Mouse (Mus musculus) lung, embryonic 16.5 days (tissue): ENCODE data around the gene Phtf1. TPM values are rescaled to one million over a fixed set of nuclear protein-coding genes. Genes with fewer than 3 reads are reported as not detected.

Experiments used
- ATAC-seq: fragments of 200-750 bp; cut with Nextera tagmentation; 2 replicates; pipeline ENCODE4 v1.8.0; 2017; ENCODE audit warnings: low read depth, mild to moderate bottlenecking, moderate library complexity
- H3K27ac ChIP-seq: fragments of 300-500 bp; sonication (generic); 2 replicates; pipeline ENCODE4 v1.5.1; 2014; ENCODE audit warnings: mild to moderate bottlenecking, control low read depth, low read length
- H3K27me3 ChIP-seq: fragments of 300-500 bp; sonication (generic); 2 replicates; pipeline ENCODE4 v1.6.1; 2014; ENCODE audit warnings: low read depth, low read length, mixed read lengths; ENCODE audit not compliant: control insufficient read depth, insufficient read depth
- H3K36me3 ChIP-seq: fragments of 300-500 bp; sonication (generic); 2 replicates; pipeline ENCODE4 v1.6.1; 2014; ENCODE audit warnings: low read length; ENCODE audit not compliant: control insufficient read depth, insufficient read depth
- H3K4me1 ChIP-seq: fragments of 300-500 bp; sonication (generic); replicated peaks from 2 replicates; pipeline ENCODE4 v1.6.1; 2014; ENCODE audit warnings: low read length, mixed read lengths; ENCODE audit not compliant: control insufficient read depth, insufficient read depth
- H3K4me2 ChIP-seq: fragments of 300-500 bp; sonication (generic); 2 replicates; pipeline ENCODE4 v1.6.1; 2014; ENCODE audit warnings: low read depth, low read length, control low read depth
- H3K4me3 ChIP-seq: fragments of 300-500 bp; sonication (generic); 2 replicates; pipeline ENCODE4 v1.5.1; 2014; ENCODE audit warnings: mild to moderate bottlenecking, low read length, control low read depth
- H3K9ac ChIP-seq: fragments of 300-500 bp; sonication (generic); 2 replicates; pipeline ENCODE4 v1.6.1; 2014; ENCODE audit warnings: low read length, control low read depth
- H3K9me3 ChIP-seq: fragments of 300-500 bp; sonication (generic); 2 replicates; pipeline ENCODE4 v1.6.1; 2016; ENCODE audit warnings: low read length; ENCODE audit not compliant: control insufficient read depth
- WGBS: fragments of 180-500 bp; shearing (Covaris S2); extraction: QIAGEN DNeasy Blood & Tissue Kit; methylation state at CpG from one replicate; pipeline ENCODE4 v1.1.7; 2014; 5-methylcytosine and 5-hydroxymethylcytosine counted together
- polyA plus RNA-seq: library from polyadenylated mRNA; unstranded; fragments of >200 nt; fragmentation: Nextera tagmentation; extraction: Ambion mirVana; gene quantifications from 2 replicates; pipeline ENCODE4 v1.2.1, GENCODE M21; 2015

The Phtf1 gene
- 23.1 and 24.3 TPM in 2 replicates for polyA plus RNA-seq

GRCm38 (mm10) chr3:103967861-103968691 lies at the start of gene Phtf1:
Gene Phtf1 (plus strand): TSS chr3:103968110.
- Histone ChIP-seq H3K9me3 (no peaks in the 10 kb centered on the region), H3K27ac (peak within 1 kb of the TSS; percentile 97), H3K36me3 (peaks cover 3% of the 10 kb centered on the region), H3K4me3 (peak within 1 kb of the TSS; percentile 99), H3K9ac (peak within 1 kb of the TSS; percentile 93), H3K4me1 (peaks cover 10% of the 10 kb centered on the region), H3K27me3 (no peaks in the 10 kb centered on the region), H3K4me2 (peak within 1 kb of the TSS; percentile 70)
- ATAC-seq: peak; percentile 98
- under 1% methylated on average over 59 of the region's 70 CpGs for WGBS

- H3K4me1 ChIP-seq: peaks cover 19% of the 10 kb centered on the region
- no peak overlapping the region for H3K27ac ChIP-seq
- no peaks in the 10 kb centered on the region; the same call in 1 of the 2 replicates for H3K36me3 ChIP-seq
- no peak overlapping the region for H3K9ac ChIP-seq
- H3K27me3 ChIP-seq: no peaks in the 10 kb centered on the region
- 98% methylated on average over 1 of the region's 1 CpGs for WGBS
- no peaks in the 10 kb centered on the region for H3K9me3 ChIP-seq
- H3K4me3 ChIP-seq: no peak overlapping the region
- no peak for ATAC-seq
- no peak overlapping the region for H3K4me2 ChIP-seq
Measured at GRCm38 (mm10) chr3:103920094-103920493, 47.8 kb upstream of the Phtf1 start.

- Histone ChIP-seq H3K4me3 (no peak overlapping the region), H3K27ac (no peak overlapping the region)
- ATAC-seq: no peak
Measured at GRCm38 (mm10) chr3:103925302-103925701, 42.6 kb upstream of the Phtf1 start.

GRCm38 (mm10) chr3:103927511-103927910 lies 40.4 kb upstream of the Phtf1 start:
- Histone ChIP-seq H3K4me2 (no peak overlapping the region), H3K27me3 (no peaks in the 10 kb centered on the region), H3K27ac (no peak overlapping the region)

More at GRCm38 (mm10) chr3:103925302-103925701, 42.6 kb upstream of the Phtf1 start:
- H3K9me3 ChIP-seq: no peaks in the 10 kb centered on the region
- H3K36me3 ChIP-seq: no peaks in the 10 kb centered on the region; the same call in 1 of the 2 replicates
- peaks cover 7% of the 10 kb centered on the region for H3K4me1 ChIP-seq
- no peaks in the 10 kb centered on the region for H3K27me3 ChIP-seq
- H3K9ac ChIP-seq: no peak overlapping the region
- H3K4me2 ChIP-seq: no peak overlapping the region
- WGBS: 47% methylated on average over 3 of the region's 3 CpGs

GRCm38 (mm10) chr3:103944794-103945562 lies 22.9 kb upstream of the Phtf1 start:
- no peak overlapping the region for H3K27ac ChIP-seq
- H3K4me3 ChIP-seq: no peak overlapping the region
- H3K36me3 ChIP-seq: no peaks in the 10 kb centered on the region
- no peak overlapping the region for H3K4me2 ChIP-seq
- peak; percentile 87 for ATAC-seq
- H3K9me3 ChIP-seq: no peaks in the 10 kb centered on the region
- WGBS: 61% methylated on average over 1 of the region's 1 CpGs
- H3K27me3 ChIP-seq: no peaks in the 10 kb centered on the region
- no peak overlapping the region for H3K9ac ChIP-seq
- no peaks in the 10 kb centered on the region for H3K4me1 ChIP-seq

More at GRCm38 (mm10) chr3:103927511-103927910, 40.4 kb upstream of the Phtf1 start:
- Histone ChIP-seq H3K36me3 (peaks cover 4% of the 10 kb centered on the region; the same call in 1 of the 2 replicates), H3K4me3 (no peak overlapping the region), H3K9ac (no peak overlapping the region), H3K4me1 (peaks cover 7% of the 10 kb centered on the region), H3K9me3 (no peaks in the 10 kb centered on the region)
- no peak for ATAC-seq
- WGBS: 56% methylated on average over 6 of the region's 6 CpGs

- H3K4me2 ChIP-seq: no peak overlapping the region
- no peaks in the 10 kb centered on the region for H3K36me3 ChIP-seq
- no peaks in the 10 kb centered on the region for H3K9me3 ChIP-seq
- H3K9ac ChIP-seq: no peak overlapping the region
- 77% methylated on average over 7 of the region's 7 CpGs for WGBS
- H3K4me1 ChIP-seq: no peaks in the 10 kb centered on the region
- H3K27ac ChIP-seq: no peak overlapping the region
- no peaks in the 10 kb centered on the region for H3K27me3 ChIP-seq
- no peak overlapping the region for H3K4me3 ChIP-seq
- ATAC-seq: no peak
Measured at GRCm38 (mm10) chr3:103948666-103949065, 19.2 kb upstream of the Phtf1 start.

GRCm38 (mm10) chr3:103960622-103961021 lies 7.3 kb upstream of the Phtf1 start:
- H3K9me3 ChIP-seq: no peaks in the 10 kb centered on the region
- H3K9ac ChIP-seq: no peak overlapping the region
- H3K36me3 ChIP-seq: peaks cover 4% of the 10 kb centered on the region; the same call in 1 of the 2 replicates
- H3K4me3 ChIP-seq: no peak overlapping the region
- 87% methylated on average over 3 of the region's 3 CpGs for WGBS
- H3K4me2 ChIP-seq: no peak overlapping the region
- no peaks in the 10 kb centered on the region for H3K27me3 ChIP-seq
- H3K27ac ChIP-seq: no peak overlapping the region
- ATAC-seq: no peak
- no peaks in the 10 kb centered on the region for H3K4me1 ChIP-seq

- H3K9ac ChIP-seq: peak overlapping the region; percentile 93
- no peak for ATAC-seq
- H3K27ac ChIP-seq: peak overlapping the region; percentile 12; the same call in 1 of the 2 replicates
- peaks cover 5% of the 10 kb centered on the region for H3K36me3 ChIP-seq
- H3K9me3 ChIP-seq: no peaks in the 10 kb centered on the region
- H3K4me2 ChIP-seq: peak overlapping the region; percentile 70
- peaks cover 10% of the 10 kb centered on the region for H3K4me1 ChIP-seq
- no peaks in the 10 kb centered on the region for H3K27me3 ChIP-seq
- 16% methylated on average over 2 of the region's 2 CpGs for WGBS
- peak overlapping the region; percentile 99 for H3K4me3 ChIP-seq
Measured at GRCm38 (mm10) chr3:103967231-103967630, 679 bp upstream of the Phtf1 start.

GRCm38 (mm10) chr3:103968701-103969100 lies 791 bp downstream of the Phtf1 start:
- Histone ChIP-seq H3K36me3 (peaks cover 3% of the 10 kb centered on the region), H3K27me3 (no peaks in the 10 kb centered on the region), H3K27ac (peak overlapping the region; percentile 97), H3K9ac (peak overlapping the region; percentile 93), H3K4me1 (peaks cover 10% of the 10 kb centered on the region), H3K4me3 (peak overlapping the region; percentile 99), H3K9me3 (no peaks in the 10 kb centered on the region), H3K4me2 (peak overlapping the region; percentile 70)
- no peak; the same call in 1 of the 2 replicates for ATAC-seq
- under 1% methylated on average over 13 of the region's 24 CpGs for WGBS
